Mouse (Mus musculus) ES-E14 (cell line): ENCODE data around the gene Tnpo3. TPM values are rescaled to one million over a fixed set of nuclear protein-coding genes. Genes with fewer than 3 reads are reported as not detected.

Experiments used
- DNase-seq: peaks from one replicate; pipeline ENCODE4 v3.0.0-alpha.2; 2013; ENCODE audit warnings: low read depth, low spot score
- H3K27ac ChIP-seq: 2 replicates; pipeline ENCODE4 v1.5.1; 2012; ENCODE audit warnings: low read depth, mild to moderate bottlenecking, low read length, moderate library complexity, mixed read lengths; ENCODE audit not compliant: poor library complexity, insufficient read depth, severe bottlenecking
- H3K36me3 ChIP-seq: 2 replicates; pipeline ENCODE4 v1.6.1; 2012; ENCODE audit warnings: mild to moderate bottlenecking, low read length, moderate library complexity, mixed read lengths; ENCODE audit not compliant: control insufficient read depth, poor library complexity, insufficient read depth, severe bottlenecking
- H3K4me1 ChIP-seq, 2 experiments: fragments of 150-350 bp in 1 of 2; sonication (generic) in 1 of 2; 2 replicates each; pipeline ENCODE4 v1.6.1; 2012; ENCODE audit warnings: low read length in 2 of 2, mild to moderate bottlenecking in 1 of 2, mixed read lengths in 1 of 2; ENCODE audit not compliant: control insufficient read depth in 2 of 2, insufficient read depth in 2 of 2, poor library complexity in 1 of 2
- H3K4me3 ChIP-seq, 2 experiments: fragments of 150-350 bp in 1 of 2; sonication (generic) in 1 of 2; 2 replicates each; pipeline ENCODE4 v1.5.1; 2012; ENCODE audit warnings: low read length in 2 of 2, low read depth in 1 of 2, mild to moderate bottlenecking in 1 of 2, mixed read lengths in 1 of 2; ENCODE audit not compliant: insufficient read depth in 1 of 2, poor library complexity in 1 of 2, severe bottlenecking in 1 of 2
- H3K9ac ChIP-seq: 2 replicates; pipeline ENCODE4 v1.6.1; 2012; ENCODE audit warnings: low read depth, mild to moderate bottlenecking, low read length, mixed read lengths; ENCODE audit not compliant: poor library complexity, insufficient read depth, severe bottlenecking
- H3K9me3 ChIP-seq: fragments of 150-350 bp; sonication (generic); 2 replicates; pipeline ENCODE4 v1.6.1; 2012; ENCODE audit warnings: low read depth, mild to moderate bottlenecking, low read length; ENCODE audit not compliant: control insufficient read depth, insufficient read depth
- CHD2 ChIP-seq: IDR thresholded peaks from 2 replicates; pipeline ENCODE4 v1.6.1; 2014; ENCODE audit warnings: mild to moderate bottlenecking, low read depth, low read length, inconsistent platforms
- HCFC1 ChIP-seq: IDR thresholded peaks from 2 replicates; pipeline ENCODE4 v1.6.1; 2012; ENCODE audit warnings: low read length, inconsistent platforms, borderline replicate concordance; ENCODE audit not compliant: insufficient read depth
- MAFK ChIP-seq: IDR thresholded peaks from 2 replicates; pipeline ENCODE4 v1.6.1; 2014; ENCODE audit warnings: mild to moderate bottlenecking, low read depth, low read length, inconsistent platforms; ENCODE audit not compliant: insufficient read depth
- ZC3H11A ChIP-seq: IDR thresholded peaks from 2 replicates; pipeline ENCODE4 v1.6.1; 2012; ENCODE audit warnings: low read depth, mild to moderate bottlenecking, inconsistent platforms, low read length, borderline replicate concordance
- ZNF384 ChIP-seq: IDR thresholded peaks from 2 replicates; pipeline ENCODE4 v1.6.1; 2012; ENCODE audit warnings: low read depth, low read length, inconsistent platforms
- in situ Hi-C, 2 experiments: fragments of 600-800 bp; cut with MboI; formaldehyde crosslinking; loops; one replicate each; pipeline ENCODE4 v1.15.1; 2025; ENCODE audit warnings: low sequenced_read_pairs in 2 of 2, inconsistent platforms in 1 of 2; ENCODE audit not compliant: unreplicated experiment in 2 of 2
- total RNA-seq: library from RNA; depleted of rRNA; stranded (reverse); fragments of 300-350 nt; gene quantifications from 2 replicates; pipeline ENCODE4 v1.2.3, GENCODE M21; 2012; rRNA removed

The Tnpo3 gene
- total RNA-seq = 89.7 and 91.1 TPM in 2 replicates

DNA sequence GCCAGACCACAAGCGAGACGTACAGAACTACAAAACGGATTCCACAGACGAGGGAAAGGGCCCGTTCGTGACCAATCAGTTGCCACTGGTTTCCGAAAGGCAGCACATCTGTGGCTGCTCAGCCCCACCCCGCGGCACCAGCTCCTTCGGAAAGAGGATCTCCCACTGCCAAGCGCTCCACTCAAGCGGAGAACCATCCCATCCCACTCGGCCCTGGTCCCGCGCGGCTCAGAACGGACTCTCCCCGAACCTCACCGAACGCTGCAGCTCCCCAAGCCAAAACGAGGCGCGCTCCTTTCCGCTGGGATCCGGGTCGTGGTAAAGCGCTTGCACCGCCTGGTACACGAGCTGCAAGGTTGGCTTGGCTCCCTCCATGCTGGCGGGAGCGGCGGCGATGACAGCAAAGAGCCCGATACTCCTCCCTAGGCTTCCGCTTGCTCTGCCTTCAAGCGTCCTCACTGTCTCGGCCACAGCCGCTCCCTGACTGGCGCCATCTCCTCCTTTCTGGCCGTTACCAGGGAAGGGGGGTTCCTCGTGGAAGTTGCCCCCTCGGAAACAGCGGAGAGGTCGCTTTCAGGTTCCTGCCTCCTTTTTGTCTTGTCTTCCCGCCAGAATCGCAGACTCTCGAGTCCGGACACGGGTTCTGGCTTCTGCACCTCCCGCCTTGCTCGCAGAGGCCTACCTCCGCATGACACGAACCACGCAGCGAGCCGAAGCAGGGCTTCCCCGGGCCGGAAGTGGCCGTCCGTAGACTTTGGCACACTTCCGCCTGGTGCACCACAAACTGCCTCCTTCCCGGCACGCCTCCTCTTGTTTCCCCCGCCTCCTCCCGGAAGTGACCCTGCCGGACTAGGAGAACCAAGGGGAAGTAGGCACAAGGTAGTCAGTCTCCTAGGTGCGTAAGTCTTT lies at the start of gene Tnpo3:
Gene Tnpo3 (minus strand): TSS at position 777 of the 909 bp plus-strand sequence.
- Histone ChIP-seq H3K4me3 (peak within 1 kb of the TSS; percentile 86 to 94), H3K27ac (peak within 1 kb of the TSS; percentile 68), H3K4me1 (peaks cover 0 to 3% of the 10 kb centered on the region in 2 experiments; a peak in 1 of 4 replicates), H3K9me3 (no peaks in the 10 kb centered on the region), H3K9ac (peak within 1 kb of the TSS; percentile 89), H3K36me3 (no peaks in the 10 kb centered on the region)
- in situ Hi-C loops = no loop called here
- peak; percentile 78 for TF ChIP-seq HCFC1
- TF ChIP-seq CHD2 = no peak
- peak; percentile 93 for DNase-seq

GRCm38 (mm10) chr6:29658626-29659475 lies 49.2 kb upstream of the Tnpo3 start:
- in situ Hi-C loops = no loop called here
- TF ChIP-seq ZC3H11A = no peak
- TF ChIP-seq MAFK = no peak
- TF ChIP-seq ZNF384 = no peak
- TF ChIP-seq CHD2 = no peak
- no peak for TF ChIP-seq HCFC1
- Histone ChIP-seq H3K9ac (no peak overlapping the region), H3K4me3 (no peak overlapping the region), H3K36me3 (no peaks in the 10 kb centered on the region), H3K27ac (no peak overlapping the region), H3K9me3 (no peaks in the 10 kb centered on the region), H3K4me1 (no peaks in the 10 kb centered on the region)
- DNase-seq = no peak

- H3K9me3 ChIP-seq = no peaks in the 10 kb centered on the region
- in situ Hi-C loops = no loop called here
- H3K9ac ChIP-seq = no peak overlapping the region
- no peak overlapping the region for H3K4me3 ChIP-seq
- H3K4me1 ChIP-seq = peaks cover 0 to 3% of the 10 kb centered on the region in 2 experiments; a peak in 1 of 4 replicates
- no peak overlapping the region for H3K27ac ChIP-seq
- DNase-seq = no peak
- H3K36me3 ChIP-seq = no peaks in the 10 kb centered on the region
- no peak for TF ChIP-seq HCFC1
- no peak for TF ChIP-seq ZC3H11A
- no peak for TF ChIP-seq ZNF384
- no peak for TF ChIP-seq CHD2
- TF ChIP-seq MAFK = no peak
These were observed 43.6 kb upstream of the Tnpo3 start for GRCm38 (mm10) chr6:29653271-29653670.

GRCm38 (mm10) chr6:29650170-29650549 lies 40.5 kb upstream of the Tnpo3 start:
- Histone ChIP-seq H3K27ac (no peak overlapping the region), H3K4me1 (peaks cover 0 to 3% of the 10 kb centered on the region in 2 experiments; a peak in 1 of 4 replicates), H3K36me3 (no peaks in the 10 kb centered on the region), H3K9me3 (no peaks in the 10 kb centered on the region), H3K9ac (no peak overlapping the region), H3K4me3 (no peak overlapping the region)
- DNase-seq = no peak
- in situ Hi-C loops = no loop called here
- TF ChIP-seq MAFK = no peak
- no peak for TF ChIP-seq ZC3H11A
- no peak for TF ChIP-seq CHD2
- no peak for TF ChIP-seq HCFC1
- TF ChIP-seq ZNF384 = no peak
